Mouse (Mus musculus) heart, adult 2 months (tissue): ENCODE results near the gene Olfr71. TPM values are rescaled to one million over a fixed set of nuclear protein-coding genes. Genes with fewer than 3 reads are reported as not detected.

Experiments used
- DNase-seq, 2 experiments: peaks; one replicate each; pipeline ENCODE4 v3.0.0; 2021
- H3K27ac ChIP-seq: fragments of 200-600 bp; 2 replicates; pipeline ENCODE4 v1.8.1; 2022
- H3K27me3 ChIP-seq: fragments of 200-500 bp; 2 replicates; pipeline ENCODE4 v1.6.1; 2012; ENCODE audit warnings: mild to moderate bottlenecking, low read length, inconsistent platforms, mixed read lengths; ENCODE audit not compliant: control insufficient read depth, insufficient read depth
- H3K36me3 ChIP-seq: fragments of 200-500 bp; 2 replicates; pipeline ENCODE4 v1.6.1; 2012; ENCODE audit warnings: low read length, inconsistent platforms; ENCODE audit not compliant: control insufficient read depth, insufficient read depth
- H3K4me1 ChIP-seq: fragments of 200-500 bp; 2 replicates; pipeline ENCODE4 v1.6.1; 2011; ENCODE audit warnings: low read length; ENCODE audit not compliant: control insufficient read depth, insufficient read depth
- H3K4me3 ChIP-seq: fragments of 200-600 bp; 2 replicates; pipeline ENCODE4 v1.8.1; 2022
- H3K79me2 ChIP-seq: fragments of 200-500 bp; replicated peaks from 2 replicates; pipeline ENCODE4 v1.6.1; 2012; ENCODE audit warnings: mild to moderate bottlenecking, inconsistent platforms, low read length, moderate library complexity, mixed read lengths; ENCODE audit not compliant: control insufficient read depth, insufficient read depth
- H3K9ac ChIP-seq: fragments of 200-500 bp; 2 replicates; pipeline ENCODE4 v1.6.1; 2012; ENCODE audit warnings: low read depth, mild to moderate bottlenecking, control low read depth, inconsistent platforms, low read length, mixed read lengths
- CTCF ChIP-seq: fragments of 200-600 bp; IDR thresholded peaks from 2 replicates; pipeline ENCODE4 v1.8.1; 2022; ENCODE audit warnings: antibody characterized with exemption, mild to moderate bottlenecking, moderate library complexity
- EP300 ChIP-seq: fragments of 200-500 bp; IDR thresholded peaks from 2 replicates; pipeline ENCODE4 v1.6.1; 2011; ENCODE audit warnings: low read depth, low read length, control low read depth; ENCODE audit not compliant: insufficient read depth
- POLR2A ChIP-seq: fragments of 200-500 bp; IDR thresholded peaks from 2 replicates; pipeline ENCODE4 v1.6.1; 2011; ENCODE audit warnings: mild to moderate bottlenecking, low read depth, low read length, control low read depth; ENCODE audit not compliant: insufficient read depth
- WGBS: fragments of 180-500 bp; shearing (Covaris S2); methylation state at CpG from one replicate; pipeline ENCODE4 v1.1.7; 2018; 5-methylcytosine and 5-hydroxymethylcytosine counted together
- intact Hi-C: fragments of 180-260 bp; cut with DNase I; formaldehyde crosslinking; loops from one replicate; pipeline ENCODE4 v1.15.1; 2025
- polyA plus RNA-seq: library from polyadenylated mRNA; depleted of rRNA; stranded (reverse); fragments of >200 nt; gene quantifications from 2 replicates; pipeline ENCODE4 v1.2.3, GENCODE M21; 2012
- total RNA-seq, 2 experiments: library from RNA; stranded (reverse); gene quantifications; 2 replicates each; pipeline ENCODE4 v1.2.3; 2021

Gene Olfr71
- total and polyA plus RNA-seq, 3 experiments = not detected

- intact Hi-C loops = no loop called here
- no peak overlapping the region for H3K4me3 ChIP-seq
- no peak for TF ChIP-seq POLR2A
- no peak for TF ChIP-seq EP300
- H3K27me3 ChIP-seq = no peaks in the 10 kb centered on the region
- peaks cover 23% of the 10 kb centered on the region for H3K4me1 ChIP-seq
- WGBS = 69% methylated on average over 8 of the region's 8 CpGs
- no peaks in the 10 kb centered on the region for H3K79me2 ChIP-seq
- no peak overlapping the region for H3K27ac ChIP-seq
- no peak for DNase-seq
- no peak overlapping the region for H3K9ac ChIP-seq
- no peaks in the 10 kb centered on the region; the same call in 1 of the 2 replicates for H3K36me3 ChIP-seq
Observed at GRCm38 (mm10) chr4:43738989-43739674, 29.1 kb upstream of the Olfr71 start.

- WGBS = 50% methylated on average over 6 of the region's 6 CpGs
- Histone ChIP-seq H3K4me1 (peaks cover 32% of the 10 kb centered on the region), H3K36me3 (no peaks in the 10 kb centered on the region; the same call in 1 of the 2 replicates), H3K79me2 (no peaks in the 10 kb centered on the region), H3K4me3 (no peak overlapping the region), H3K27ac (peak overlapping the region; percentile 32), H3K9ac (no peak overlapping the region), H3K27me3 (no peaks in the 10 kb centered on the region)
- TF ChIP-seq EP300 = no peak
- TF ChIP-seq CTCF = no peak
- no peak for TF ChIP-seq POLR2A
- intact Hi-C loops = no loop called here
- DNase-seq = no peak
Observed at GRCm38 (mm10) chr4:43737144-43737543, 27.1 kb upstream of the Olfr71 start.

- H3K27ac ChIP-seq = peak overlapping the region; percentile 76
- intact Hi-C loops = loop anchor here (2.0 kb wide), 1 partner anchor 146 kb away; no protein-coding TSS in a partner anchor
- H3K9ac ChIP-seq = peak overlapping the region; percentile 52
- peaks cover 42% of the 10 kb centered on the region for H3K4me1 ChIP-seq
- no peaks in the 10 kb centered on the region for H3K36me3 ChIP-seq
- 34% methylated on average over 5 of the region's 5 CpGs for WGBS
- TF ChIP-seq CTCF (no peak), POLR2A (no peak; the same call in 1 of the 2 replicates), EP300 (no peak)
- H3K79me2 ChIP-seq = no peaks in the 10 kb centered on the region
- no peaks in the 10 kb centered on the region for H3K27me3 ChIP-seq
- DNase-seq = peak; percentile 50 to 53
- peak overlapping the region; percentile 37 for H3K4me3 ChIP-seq
Observed at GRCm38 (mm10) chr4:43733186-43733585, 23.1 kb upstream of the Olfr71 start.

GRCm38 (mm10) chr4:43732171-43732570 lies 22.1 kb upstream of the Olfr71 start:
- Histone ChIP-seq H3K9ac (peak overlapping the region; percentile 52), H3K36me3 (no peaks in the 10 kb centered on the region), H3K4me1 (peaks cover 47% of the 10 kb centered on the region), H3K27me3 (no peaks in the 10 kb centered on the region), H3K4me3 (peak overlapping the region; percentile 49), H3K27ac (peak overlapping the region; percentile 96), H3K79me2 (no peaks in the 10 kb centered on the region)
- intact Hi-C loops = loop anchor here (2.0 kb wide), 1 partner anchor 145 kb away; no protein-coding TSS in a partner anchor
- no peak for TF ChIP-seq POLR2A
- TF ChIP-seq CTCF = no peak
- no peak for TF ChIP-seq EP300
- WGBS = 6% methylated on average over 1 of the region's 1 CpGs
- DNase-seq = peak; percentile 39

- Histone ChIP-seq H3K27ac (peak overlapping the region; percentile 96), H3K27me3 (no peaks in the 10 kb centered on the region), H3K9ac (peak overlapping the region; percentile 58), H3K36me3 (no peaks in the 10 kb centered on the region), H3K79me2 (no peaks in the 10 kb centered on the region), H3K4me1 (peaks cover 44% of the 10 kb centered on the region), H3K4me3 (peak overlapping the region; percentile 49)
- TF ChIP-seq CTCF = peak; percentile 72
- TF ChIP-seq EP300 = no peak
- intact Hi-C loops = no loop called here
- DNase-seq = peak; percentile 64 to 67
- WGBS = 58% methylated on average over 21 of the region's 21 CpGs
Observed at GRCm38 (mm10) chr4:43730750-43731297, 20.8 kb upstream of the Olfr71 start.
